Mouse (Mus musculus): ENCODE results near the gene Crybg3. TPM values are rescaled to one million over a fixed set of nuclear protein-coding genes. Genes with fewer than 3 reads are reported as not detected.
A peak's percentile ranks its signal among the peaks of the same experiment; 100 is the strongest.

Crybg3 gene
- polyA plus RNA-seq, 1 experiment from 2014 or later = 7.8 TPM

- Histone ChIP-seq H3K36me3 (peaks cover 25% of the 10 kb centered on the region; the same call in 1 of the 2 replicates), H3K9ac (replicated peaks) (no peak overlapping the region), H3K27me3 (no peaks in the 10 kb centered on the region), H3K9me3 (no peaks in the 10 kb centered on the region), H3K4me2 (no peak overlapping the region), H3K27ac (no peak overlapping the region), H3K4me1 (replicated peaks) (no peaks in the 10 kb centered on the region), H3K4me3 (replicated peaks) (no peak overlapping the region)
- 84% methylated on average over 12 of the region's 12 CpGs for WGBS
- ATAC-seq (ENCODE audit: insufficient number of reproducible peaks, insufficient read depth, low FRiP score, low TSS enrichment, low read depth) = no peak
Observed at GRCm38 (mm10) chr16:59553490-59554161, 47.2 kb downstream of the Crybg3 start.

DNA sequence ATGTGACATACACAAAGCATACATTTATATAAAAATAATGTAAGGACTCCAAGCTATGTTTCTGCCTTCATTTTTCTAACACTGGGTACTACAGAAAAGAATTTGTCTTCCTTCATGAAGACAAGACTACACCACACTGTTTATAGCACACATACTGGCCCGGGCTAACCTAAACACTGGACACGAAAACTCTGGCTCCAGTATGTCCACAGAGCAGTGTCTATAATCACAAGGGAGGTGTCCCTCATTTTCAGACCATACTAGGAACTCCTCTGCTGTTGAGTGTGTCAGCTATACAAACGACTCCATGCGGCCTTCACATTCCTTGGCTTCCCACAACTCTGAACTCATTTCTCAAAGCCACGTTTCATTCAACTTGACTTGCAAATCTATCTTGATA is 49.3 kb downstream of the Crybg3 start:
- Histone ChIP-seq H3K4me1 (replicated peaks) (0 out of 2 replicates have a peak, but pooled peaks cover 4% of the 10 kb centered on the region), H3K4me2 (no peak overlapping the region), H3K4me3 (replicated peaks) (no peak overlapping the region), H3K27me3 (no peaks in the 10 kb centered on the region), H3K9me3 (no peaks in the 10 kb centered on the region), H3K27ac (no peak overlapping the region), H3K36me3 (peaks cover 17% of the 10 kb centered on the region; the same call in 1 of the 2 replicates), H3K9ac (replicated peaks) (no peak overlapping the region)
- ATAC-seq (ENCODE audit: insufficient number of reproducible peaks, insufficient read depth, low FRiP score, low TSS enrichment, low read depth) = no peak
- 81% methylated on average over 5 of the region's 5 CpGs for WGBS

DNA sequence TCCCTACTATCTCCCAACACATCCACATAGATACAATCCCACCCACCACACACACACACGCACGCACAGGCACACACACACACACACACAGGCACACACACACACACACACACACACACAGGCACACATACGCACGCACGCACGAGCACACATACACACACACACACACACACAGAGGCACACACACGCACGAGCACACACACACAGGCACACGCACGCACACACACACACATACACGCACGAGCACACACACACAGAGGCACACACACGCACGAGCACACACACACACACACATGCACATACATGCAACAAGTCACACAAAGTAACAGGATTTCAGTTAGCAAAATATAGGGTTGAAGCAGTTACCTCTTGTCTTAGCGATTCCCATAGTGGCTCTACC is 51.1 kb downstream of the Crybg3 start:
- no peaks in the 10 kb centered on the region for H3K27me3 ChIP-seq
- 0 out of 2 replicates have a peak, but pooled peaks cover 4% of the 10 kb centered on the region for H3K4me1 ChIP-seq (replicated peaks)
- 0 out of 2 replicates have a peak overlapping the region, but pooled peaks have one; percentile 31 for H3K27ac ChIP-seq
- no peak overlapping the region for H3K4me2 ChIP-seq
- peak; percentile 66; the same call in 1 of the 2 replicates for ATAC-seq (ENCODE audit: insufficient number of reproducible peaks, insufficient read depth, low FRiP score, low TSS enrichment, low read depth)
- no peak overlapping the region for H3K4me3 ChIP-seq (replicated peaks)
- H3K9me3 ChIP-seq = no peaks in the 10 kb centered on the region
- 87% methylated on average over 15 of the region's 15 CpGs for WGBS
- H3K36me3 ChIP-seq = peaks cover 7% of the 10 kb centered on the region; the same call in 1 of the 2 replicates
- no peak overlapping the region for H3K9ac ChIP-seq (replicated peaks)

- Histone ChIP-seq H3K9me3 (no peaks in the 10 kb centered on the region), H3K27me3 (no peaks in the 10 kb centered on the region), H3K4me3 (replicated peaks) (no peak overlapping the region), H3K36me3 (no peaks in the 10 kb centered on the region), H3K27ac (no peak overlapping the region), H3K4me2 (no peak overlapping the region), H3K9ac (replicated peaks) (no peak overlapping the region), H3K4me1 (replicated peaks) (0 out of 2 replicates have a peak, but pooled peaks cover 4% of the 10 kb centered on the region)
- ATAC-seq (ENCODE audit: insufficient number of reproducible peaks, insufficient read depth, low FRiP score, low TSS enrichment, low read depth) = no peak
- 91% methylated on average over 4 of the region's 4 CpGs for WGBS
Observed at GRCm38 (mm10) chr16:59548582-59548947, 52.2 kb downstream of the Crybg3 start.

- Histone ChIP-seq H3K9me3 (no peaks in the 10 kb centered on the region), H3K4me3 (replicated peaks) (no peak overlapping the region), H3K36me3 (no peaks in the 10 kb centered on the region), H3K27me3 (no peaks in the 10 kb centered on the region), H3K9ac (replicated peaks) (no peak overlapping the region), H3K4me1 (replicated peaks) (0 out of 2 replicates have a peak, but pooled peaks cover 4% of the 10 kb centered on the region), H3K4me2 (no peak overlapping the region), H3K27ac (no peak overlapping the region)
- WGBS = 75% methylated on average over 14 of the region's 14 CpGs
- no peak for ATAC-seq (ENCODE audit: insufficient number of reproducible peaks, insufficient read depth, low FRiP score, low TSS enrichment, low read depth)
Observed at GRCm38 (mm10) chr16:59547887-59548581, 52.7 kb downstream of the Crybg3 start.

- Histone ChIP-seq H3K9ac (replicated peaks) (no peak overlapping the region), H3K27ac (no peak overlapping the region), H3K4me3 (replicated peaks) (no peak overlapping the region), H3K27me3 (no peaks in the 10 kb centered on the region), H3K4me2 (no peak overlapping the region), H3K9me3 (no peaks in the 10 kb centered on the region), H3K36me3 (no peaks in the 10 kb centered on the region), H3K4me1 (replicated peaks) (0 out of 2 replicates have a peak, but pooled peaks cover 4% of the 10 kb centered on the region)
- WGBS = 77% methylated on average over 4 of the region's 4 CpGs
- no peak for ATAC-seq (ENCODE audit: insufficient number of reproducible peaks, insufficient read depth, low FRiP score, low TSS enrichment, low read depth)
Observed at GRCm38 (mm10) chr16:59547466-59547865, 53.3 kb downstream of the Crybg3 start.

DNA sequence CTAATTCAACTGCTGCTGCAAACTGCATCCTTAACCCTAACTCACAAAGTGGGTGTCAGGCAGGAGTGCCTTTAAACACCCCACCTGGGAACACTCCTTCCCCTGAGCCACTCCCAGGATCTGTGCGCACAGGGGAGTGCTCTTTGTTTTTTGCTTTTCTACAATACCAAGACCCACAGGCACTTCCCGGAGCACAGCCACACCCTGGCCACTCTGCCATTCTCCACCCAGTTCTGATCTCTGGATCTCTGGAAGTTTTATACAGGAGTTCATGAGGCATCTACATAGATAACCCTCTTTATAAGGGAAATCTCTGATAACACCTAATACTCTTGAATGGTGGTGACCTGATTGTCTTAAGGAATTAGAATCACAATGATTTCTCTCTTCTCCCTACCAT is 55.4 kb downstream of the Crybg3 start:
- Histone ChIP-seq H3K27me3 (no peaks in the 10 kb centered on the region), H3K9me3 (no peaks in the 10 kb centered on the region), H3K36me3 (no peaks in the 10 kb centered on the region), H3K4me1 (replicated peaks) (peaks cover 11% of the 10 kb centered on the region; the same call in 1 of the 2 replicates), H3K4me2 (no peak overlapping the region), H3K4me3 (replicated peaks) (no peak overlapping the region), H3K9ac (replicated peaks) (no peak overlapping the region), H3K27ac (no peak overlapping the region)
- no peak for ATAC-seq (ENCODE audit: insufficient number of reproducible peaks, insufficient read depth, low FRiP score, low TSS enrichment, low read depth)
- 84% methylated on average over 2 of the region's 2 CpGs for WGBS

DNA sequence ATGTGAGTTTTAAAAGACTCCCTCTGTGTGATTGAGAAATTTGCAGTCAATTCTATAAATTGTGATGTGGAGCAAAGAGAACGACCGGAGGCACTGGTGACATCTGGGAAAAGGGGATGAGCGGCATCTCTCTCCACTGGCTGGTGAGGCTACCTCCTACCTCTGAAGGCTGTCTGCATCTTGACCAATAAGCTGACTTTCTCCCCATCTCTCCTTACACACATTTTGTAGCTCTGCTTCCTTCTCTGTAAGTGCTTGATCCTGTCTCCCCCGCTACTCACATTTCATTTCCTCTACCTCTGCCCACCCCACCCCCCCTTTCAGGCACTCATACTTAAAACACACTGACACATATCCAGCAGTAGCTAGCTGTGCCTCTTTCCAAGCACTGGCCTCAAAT is 59.4 kb downstream of the Crybg3 start:
- H3K9me3 ChIP-seq = no peaks in the 10 kb centered on the region
- peaks cover 7% of the 10 kb centered on the region; the same call in 1 of the 2 replicates for H3K4me1 ChIP-seq (replicated peaks)
- H3K36me3 ChIP-seq = peaks cover 2% of the 10 kb centered on the region; the same call in 1 of the 2 replicates
- no peak overlapping the region for H3K4me2 ChIP-seq
- H3K9ac ChIP-seq (replicated peaks) = no peak overlapping the region
- H3K4me3 ChIP-seq (replicated peaks) = no peak overlapping the region
- no peak for ATAC-seq (ENCODE audit: insufficient number of reproducible peaks, insufficient read depth, low FRiP score, low TSS enrichment, low read depth)
- no peaks in the 10 kb centered on the region for H3K27me3 ChIP-seq
- WGBS = 57% methylated on average over 4 of the region's 4 CpGs
- H3K27ac ChIP-seq = no peak overlapping the region

GRCm38 (mm10) chr16:59540944-59541343 is 59.8 kb downstream of the Crybg3 start:
- Histone ChIP-seq H3K4me1 (replicated peaks) (peaks cover 7% of the 10 kb centered on the region; the same call in 1 of the 2 replicates), H3K4me2 (no peak overlapping the region), H3K4me3 (replicated peaks) (no peak overlapping the region), H3K9ac (replicated peaks) (no peak overlapping the region), H3K27me3 (no peaks in the 10 kb centered on the region), H3K36me3 (peaks cover 6% of the 10 kb centered on the region; the same call in 1 of the 2 replicates), H3K9me3 (no peaks in the 10 kb centered on the region), H3K27ac (no peak overlapping the region)
- 81% methylated on average over 3 of the region's 3 CpGs for WGBS
- no peak for ATAC-seq (ENCODE audit: insufficient number of reproducible peaks, insufficient read depth, low FRiP score, low TSS enrichment, low read depth)

DNA sequence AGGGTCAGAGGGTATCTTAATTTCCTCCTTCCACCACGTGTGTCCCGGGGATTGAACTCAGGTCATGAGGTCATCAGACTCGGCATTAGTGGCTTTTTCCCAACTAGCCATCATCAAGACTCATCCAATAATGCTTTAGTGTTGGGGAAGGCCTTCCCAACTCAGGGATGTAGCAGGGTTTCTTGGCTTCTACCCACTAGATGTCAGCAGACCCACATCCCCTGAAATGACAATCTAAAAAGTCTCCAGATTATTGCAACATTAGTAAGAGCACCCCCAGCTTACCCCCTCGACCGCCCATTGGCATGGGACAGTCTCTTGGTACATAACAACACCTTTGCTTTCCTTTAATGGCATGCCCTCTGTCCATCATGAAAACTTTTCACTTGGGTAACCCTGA is 65.1 kb downstream of the Crybg3 start:
- Histone ChIP-seq H3K27me3 (no peaks in the 10 kb centered on the region), H3K4me2 (no peak overlapping the region), H3K9me3 (no peaks in the 10 kb centered on the region), H3K9ac (replicated peaks) (no peak overlapping the region), H3K27ac (no peak overlapping the region), H3K4me1 (replicated peaks) (no peaks in the 10 kb centered on the region), H3K36me3 (peaks cover 17% of the 10 kb centered on the region; the same call in 1 of the 2 replicates), H3K4me3 (replicated peaks) (no peak overlapping the region)
- ATAC-seq (ENCODE audit: insufficient number of reproducible peaks, insufficient read depth, low FRiP score, low TSS enrichment, low read depth) = no peak
- 81% methylated on average over 5 of the region's 5 CpGs for WGBS

DNA sequence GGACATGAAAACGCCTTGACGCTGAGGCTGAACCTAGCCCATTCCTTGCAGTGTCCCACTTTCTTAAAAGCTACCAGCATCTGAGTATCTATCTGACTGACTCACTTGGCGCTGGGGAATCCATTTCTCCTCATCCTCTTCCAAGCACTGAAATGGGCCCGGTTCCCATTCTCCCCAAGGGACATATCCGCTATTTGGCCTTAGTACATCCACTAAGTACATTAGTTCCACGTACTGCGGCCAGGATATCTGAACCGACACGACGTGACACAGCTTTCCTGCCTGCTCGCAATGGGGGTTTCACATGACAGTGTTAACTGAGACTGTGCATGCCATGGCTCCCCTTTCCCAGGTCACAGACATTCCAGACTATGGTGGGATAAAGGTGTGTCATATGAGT is 66.4 kb downstream of the Crybg3 start:
- Histone ChIP-seq H3K9ac (replicated peaks) (no peak overlapping the region), H3K27me3 (no peaks in the 10 kb centered on the region), H3K4me2 (no peak overlapping the region), H3K36me3 (peaks cover 27% of the 10 kb centered on the region), H3K4me3 (replicated peaks) (no peak overlapping the region), H3K4me1 (replicated peaks) (no peaks in the 10 kb centered on the region), H3K27ac (no peak overlapping the region), H3K9me3 (peaks cover 7% of the 10 kb centered on the region; the same call in 1 of the 2 replicates)
- 0 out of 2 replicates have a peak, but pooled peaks have one; percentile 7 for ATAC-seq (ENCODE audit: insufficient number of reproducible peaks, insufficient read depth, low FRiP score, low TSS enrichment, low read depth)
- WGBS = 79% methylated on average over 11 of the region's 11 CpGs
